Mouse (Mus musculus): ENCODE results near the gene Hltf. TPM values are rescaled to one million over a fixed set of nuclear protein-coding genes. Genes with fewer than 3 reads are reported as not detected.

The Hltf gene
- total RNA-seq, 2 experiments from 2014 or later = 3.6 to 4.1 TPM

DNA sequence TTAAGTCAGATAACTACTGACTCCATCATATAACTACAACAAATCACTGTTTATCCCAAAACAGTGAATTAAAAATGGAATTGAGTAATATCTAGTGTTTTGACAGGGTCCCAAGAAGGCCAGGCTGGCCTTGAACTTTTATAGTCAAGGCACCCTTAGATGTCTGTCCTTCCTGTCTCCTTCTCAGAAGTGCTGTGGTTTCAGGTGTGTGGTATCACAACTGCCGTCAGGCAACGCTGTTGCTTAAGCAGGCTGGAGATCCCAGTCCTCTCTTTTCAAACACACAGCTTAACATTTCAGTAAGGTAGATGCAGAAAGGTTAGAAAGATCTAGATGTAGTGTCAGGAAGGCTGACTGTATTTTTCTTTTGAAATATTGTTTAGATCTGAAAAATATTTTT is 84.5 kb downstream of the Hltf start:
- no peak for DNase-seq
- intact Hi-C loops (cut with DNase I; ENCODE audit: low total_unique reads) = no loop called here

DNA sequence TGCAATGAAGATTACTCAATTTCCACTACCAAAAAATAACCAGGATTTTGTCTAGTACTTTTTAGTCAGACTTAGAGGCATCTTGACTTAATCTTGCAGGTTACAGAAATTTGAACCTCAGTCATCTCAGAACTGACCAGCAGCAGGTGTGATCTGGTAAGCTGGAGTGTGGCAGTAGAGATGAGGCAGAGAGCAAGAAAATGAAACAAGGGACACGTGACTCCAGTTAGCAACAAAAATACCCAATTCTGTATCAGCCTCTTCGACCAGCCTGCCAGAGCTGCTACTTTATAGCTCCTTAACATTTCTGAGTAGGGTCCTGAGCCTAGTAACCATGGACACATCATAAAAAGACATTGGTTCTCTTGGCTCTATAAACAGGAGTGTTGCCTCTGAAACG is 85.0 kb downstream of the Hltf start:
- no peak for DNase-seq
- intact Hi-C loops (cut with DNase I; ENCODE audit: low total_unique reads) = no loop called here

DNA sequence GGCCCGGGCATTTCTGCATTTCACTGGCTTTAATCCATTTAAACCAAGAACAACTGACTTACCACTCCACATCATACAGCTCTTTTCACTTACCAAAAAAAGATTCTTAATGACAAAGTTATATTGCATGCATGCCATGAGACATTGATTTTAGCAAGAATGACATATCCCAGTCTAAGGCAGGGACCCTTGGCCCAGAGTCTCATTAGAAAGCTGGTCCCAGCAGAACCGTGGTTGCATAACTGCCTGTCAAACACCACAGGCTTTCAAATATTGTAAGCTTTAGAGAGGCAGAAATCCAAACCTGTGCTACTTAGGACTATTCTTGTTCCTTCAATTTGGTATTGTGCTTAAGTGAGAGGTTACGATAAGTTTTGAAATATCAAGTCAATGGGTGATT is 86.1 kb downstream of the Hltf start:
- intact Hi-C loops (cut with DNase I; ENCODE audit: low total_unique reads) = no loop called here
- DNase-seq = no peak

DNA sequence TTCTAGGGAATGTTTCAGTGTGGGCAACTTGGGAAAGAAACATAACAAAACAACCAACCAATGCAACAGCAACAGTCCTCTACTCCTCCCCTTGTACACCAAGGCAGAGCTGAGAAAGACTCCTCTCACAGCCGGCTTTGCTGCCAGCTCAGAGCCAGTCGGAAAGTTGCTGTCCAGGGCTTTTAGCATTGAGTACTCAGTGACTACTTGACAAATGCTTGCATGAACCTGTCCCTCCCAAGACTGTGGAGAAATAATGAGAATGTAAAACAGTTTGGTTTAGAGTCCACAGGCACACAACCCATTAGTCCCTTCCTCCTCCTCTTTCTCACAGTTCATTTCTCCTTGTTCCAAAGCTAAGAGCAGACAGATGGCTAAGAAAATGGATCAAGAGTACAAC is 86.8 kb downstream of the Hltf start:
- DNase-seq = no peak
- intact Hi-C loops (cut with DNase I; ENCODE audit: low total_unique reads) = no loop called here

DNA sequence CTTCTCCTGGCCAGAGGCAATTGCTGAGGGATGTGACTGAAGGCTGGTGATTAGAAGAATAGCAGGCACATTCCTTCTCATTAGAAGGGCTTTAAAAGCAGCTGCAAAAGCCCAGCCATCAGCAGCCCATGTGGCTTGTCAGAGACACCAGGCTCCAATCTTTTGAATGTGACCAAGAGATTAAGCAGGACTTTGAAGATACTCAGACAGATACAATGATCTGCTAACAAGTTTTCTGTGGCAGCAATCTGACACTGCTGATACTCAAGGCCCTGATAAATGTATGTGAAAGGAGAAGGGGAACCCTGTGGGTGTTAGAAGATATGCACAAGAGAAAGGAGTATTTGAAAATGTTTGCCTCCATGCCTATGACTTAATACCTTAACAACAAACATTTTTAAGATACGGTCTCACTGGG is 88.1 kb downstream of the Hltf start:
- intact Hi-C loops (cut with DNase I; ENCODE audit: low total_unique reads) = no loop called here
- DNase-seq = no peak

DNA sequence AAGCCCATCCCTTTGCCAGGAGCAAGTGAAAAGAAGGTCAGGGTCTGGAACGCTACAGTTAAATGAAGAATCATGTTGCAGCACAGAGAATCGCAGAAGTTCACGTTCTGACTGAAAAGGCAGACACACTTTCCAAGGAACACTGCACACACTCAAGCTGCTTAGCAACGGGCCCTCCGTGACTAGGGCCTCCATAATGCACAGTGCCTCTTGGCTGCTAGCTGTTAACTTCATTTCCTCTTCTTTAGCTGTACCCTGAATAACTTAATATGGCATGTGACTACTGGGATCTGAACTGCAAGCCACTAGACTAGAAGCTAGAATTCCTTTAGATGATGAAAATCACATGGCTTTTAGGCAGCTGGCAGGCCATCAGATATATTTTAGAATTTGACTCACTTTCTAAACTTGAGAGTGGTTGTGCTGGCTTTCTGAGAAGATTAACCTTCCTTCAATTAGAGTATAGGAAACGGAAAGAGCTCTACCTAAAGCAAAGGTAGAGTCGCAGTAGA is 89.3 kb downstream of the Hltf start:
- intact Hi-C loops (cut with DNase I; ENCODE audit: low total_unique reads) = no loop called here
- no peak for DNase-seq

DNA sequence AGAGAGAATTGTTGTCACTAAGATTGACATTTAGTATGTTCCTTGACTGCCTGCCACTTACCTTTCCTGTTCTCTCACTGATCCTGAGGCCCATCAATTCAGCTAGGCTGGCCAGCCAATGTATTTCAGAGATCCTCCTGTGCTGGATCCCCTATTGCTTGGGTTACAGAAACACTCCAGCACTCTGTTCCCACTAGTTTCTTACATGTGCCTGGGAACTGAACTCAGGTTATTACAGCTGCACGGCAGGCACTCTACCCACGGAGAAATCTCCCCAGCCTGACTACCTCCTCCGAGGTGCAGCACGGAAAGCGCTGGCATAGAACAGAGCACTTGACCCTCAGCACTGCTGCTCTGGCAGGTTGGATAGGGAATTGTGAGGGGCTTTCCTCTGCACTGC is 90.0 kb downstream of the Hltf start:
- DNase-seq = no peak
- intact Hi-C loops (cut with DNase I; ENCODE audit: low total_unique reads) = no loop called here

DNA sequence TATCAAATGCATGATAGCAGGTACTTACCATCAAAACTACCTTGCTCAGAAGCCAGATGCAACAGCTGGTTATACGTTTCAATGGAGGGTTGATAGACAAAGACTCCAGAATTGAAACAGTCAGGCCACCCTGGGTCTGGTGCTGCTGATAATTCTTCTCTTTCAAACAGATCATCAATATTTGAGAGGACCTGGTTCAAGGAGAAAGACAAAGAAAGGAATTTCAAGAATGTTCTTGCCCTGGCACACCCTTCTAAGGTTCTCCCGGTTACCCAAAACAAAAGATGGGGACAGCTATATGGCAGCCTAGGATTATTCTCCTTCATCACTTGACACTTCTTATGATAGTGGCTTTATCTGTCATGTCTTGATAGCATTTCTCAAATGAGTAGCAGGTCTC is 92.9 kb downstream of the Hltf start:
- intact Hi-C loops (cut with DNase I; ENCODE audit: low total_unique reads) = no loop called here
- DNase-seq = no peak

DNA sequence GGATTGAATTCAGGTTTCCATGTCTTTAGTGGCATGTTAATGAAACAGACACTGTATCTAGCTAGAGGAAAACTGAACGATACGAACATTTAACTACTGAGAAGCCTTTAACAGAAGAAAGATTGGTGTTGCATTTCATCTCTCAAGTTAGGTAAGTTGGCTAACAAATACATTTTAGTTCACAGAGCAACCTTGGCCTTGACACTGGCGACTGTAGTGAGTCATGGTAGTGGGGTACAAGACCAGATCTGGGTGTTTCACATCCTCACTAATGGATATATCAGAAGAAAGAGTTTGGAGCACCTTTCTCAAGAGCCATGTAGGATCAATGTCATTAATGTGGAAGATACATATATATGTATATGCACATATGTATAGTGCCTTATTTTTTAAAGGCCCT is 94.0 kb downstream of the Hltf start:
- intact Hi-C loops (cut with DNase I; ENCODE audit: low total_unique reads) = no loop called here
- DNase-seq = no peak

DNA sequence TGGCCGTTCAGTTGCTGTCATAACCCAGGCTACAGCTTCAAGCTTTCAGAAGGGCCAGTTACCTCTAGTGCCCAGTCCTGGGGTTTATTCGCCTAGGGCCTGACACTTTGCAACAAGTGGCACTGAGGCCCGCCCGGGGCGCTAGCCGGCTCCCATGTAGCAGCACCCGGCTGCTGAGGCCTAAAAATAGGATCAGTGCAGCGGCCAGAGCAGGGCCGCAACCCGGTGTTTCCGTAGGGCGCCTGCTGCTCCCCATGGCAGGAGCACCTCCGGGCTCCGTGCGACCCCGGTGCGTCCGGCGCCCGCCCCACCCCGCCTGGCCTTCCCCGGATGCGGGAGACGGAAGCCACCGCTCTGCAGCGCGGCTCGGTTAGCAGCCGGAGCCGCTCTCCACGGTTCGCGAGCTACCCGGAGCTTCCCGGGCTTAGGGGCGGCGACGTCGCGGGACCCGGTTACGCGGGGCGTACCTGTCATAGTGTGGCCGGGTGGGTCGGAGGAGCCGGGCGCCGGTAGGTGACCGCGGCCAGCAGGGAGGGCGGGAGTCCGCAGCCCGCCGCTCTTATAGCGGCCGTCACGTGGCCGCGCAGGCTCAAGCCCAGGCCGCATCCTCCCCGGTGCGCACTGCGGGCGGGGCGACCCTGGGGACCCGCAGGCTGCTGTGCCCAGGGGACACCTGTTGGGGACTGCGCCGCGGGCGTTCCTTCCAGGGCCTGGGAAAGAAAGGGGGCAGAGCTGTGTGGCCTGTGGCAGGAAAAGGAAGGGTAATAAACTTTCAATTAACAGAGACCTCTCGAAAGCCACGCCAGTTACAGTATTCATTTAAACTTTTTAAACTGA is 97.1 kb downstream of the Hltf start, which contains the start of gene Gyg:
Gene Gyg, minus strand, starts transcription at position 787 of the 837 bp plus-strand sequence.
- intact Hi-C loops (cut with DNase I; ENCODE audit: low total_unique reads) = no loop called here
- peak; percentile 74 for DNase-seq

DNA sequence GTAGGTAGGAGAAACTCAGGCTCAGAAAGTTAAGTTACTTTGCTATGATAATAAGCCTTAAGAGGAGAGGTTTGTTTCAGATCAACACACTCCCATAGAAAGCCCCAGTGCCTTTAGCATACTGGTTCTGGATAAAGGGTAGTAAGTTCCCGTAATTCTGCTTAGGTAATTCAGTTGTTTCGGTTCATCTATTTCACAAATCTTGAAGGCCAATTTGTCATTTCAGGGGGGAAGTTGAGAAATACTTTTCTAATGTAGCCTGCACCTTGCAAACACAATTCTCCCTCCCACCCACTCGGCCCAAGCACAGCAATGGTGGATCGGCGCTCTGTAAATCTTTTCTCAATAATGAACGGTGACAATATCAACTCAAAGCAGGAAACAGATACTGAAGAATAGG is 97.9 kb downstream of the Hltf start:
- intact Hi-C loops (cut with DNase I; ENCODE audit: low total_unique reads) = no loop called here
- no peak for DNase-seq

DNA sequence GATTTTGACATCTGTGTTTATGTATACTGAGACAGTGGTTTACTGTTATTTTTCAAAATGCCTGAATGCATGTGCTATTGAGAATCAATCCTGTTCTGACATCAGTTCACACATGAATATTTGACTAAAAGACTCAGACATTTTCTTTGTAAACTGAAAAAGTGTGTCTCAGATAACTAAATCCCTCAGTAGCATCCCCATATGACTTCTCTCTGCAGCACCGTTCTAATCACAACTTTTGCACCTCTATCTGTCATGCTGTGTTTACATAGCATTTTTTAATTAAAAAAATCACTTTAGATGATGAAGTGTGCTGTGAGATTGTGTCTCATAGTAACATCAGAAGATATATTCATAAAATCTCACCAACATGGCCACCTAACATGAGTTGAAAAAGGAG is 109.9 kb downstream of the Hltf start:
- intact Hi-C loops (cut with DNase I; ENCODE audit: low total_unique reads) = no loop called here
- no peak for DNase-seq

Other genes starting within 250 kb of the Hltf start
- 1 to 10 TPM; 7.0 to 8.1 TPM for gene Cp, start 100.8 kb upstream of the Hltf start, total RNA-seq (2021)
- gene Hps3, start 22.5 kb upstream of the Hltf start, total RNA-seq (2021) = 1 to 10 TPM; 3.5 to 3.6 TPM
- gene Gyg, start 97.5 kb downstream of the Hltf start, total RNA-seq (2021) = 100 to 1,000 TPM; 201 to 205 TPM
- gene Cpa3, start 184.4 kb downstream of the Hltf start, total RNA-seq (2021) = 1 to 10 TPM; 5.1 to 7.9 TPM
- gene Cpb1, start 217.9 kb downstream of the Hltf start, total RNA-seq (2021) = under 1 TPM; 0.09 to 0.10 TPM